Mouse (Mus musculus) liver, embryonic 12.5 days (tissue): ENCODE measurements around the gene Nyx. TPM values are rescaled to one million over a fixed set of nuclear protein-coding genes. Genes with fewer than 3 reads are reported as not detected.
"Not testable (repeated sequence)": the region's sequence is repeated elsewhere in the genome, so short reads cannot be mapped to it uniquely, and the experiment has no call there.

Source experiments
- ATAC-seq: fragments of 200-750 bp; cut with Nextera tagmentation; 2 replicates; pipeline ENCODE4 v1.8.0; 2017; ENCODE audit warnings: moderate number of reproducible peaks, mild to moderate bottlenecking, moderate library complexity
- H3K27ac ChIP-seq: fragments of 300-500 bp; sonication (generic); 2 replicates; pipeline ENCODE4 v1.5.1; 2016; ENCODE audit warnings: mild to moderate bottlenecking
- H3K27me3 ChIP-seq: fragments of 300-500 bp; sonication (generic); replicated peaks from 2 replicates; pipeline ENCODE4 v1.6.1; 2016; ENCODE audit warnings: mild to moderate bottlenecking, moderate library complexity
- H3K36me3 ChIP-seq: fragments of 300-500 bp; sonication (generic); 2 replicates; pipeline ENCODE4 v1.6.1; 2016; ENCODE audit warnings: mild to moderate bottlenecking, moderate library complexity
- H3K4me1 ChIP-seq: fragments of 300-500 bp; sonication (generic); 2 replicates; pipeline ENCODE4 v1.6.1; 2016
- H3K4me2 ChIP-seq: fragments of 300-500 bp; sonication (generic); 2 replicates; pipeline ENCODE4 v1.6.1; 2016; ENCODE audit warnings: mild to moderate bottlenecking, moderate library complexity
- H3K4me3 ChIP-seq: fragments of 300-500 bp; sonication (generic); 2 replicates; pipeline ENCODE4 v1.5.1; 2016; ENCODE audit warnings: mild to moderate bottlenecking, moderate library complexity
- H3K9ac ChIP-seq: fragments of 300-500 bp; sonication (generic); 2 replicates; pipeline ENCODE4 v1.6.1; 2016; ENCODE audit warnings: mild to moderate bottlenecking, moderate library complexity
- H3K9me3 ChIP-seq: fragments of 300-500 bp; sonication (generic); replicated peaks from 2 replicates; pipeline ENCODE4 v1.6.1; 2016; ENCODE audit warnings: mild to moderate bottlenecking, moderate library complexity
- WGBS: fragments of 180-500 bp; shearing (Covaris S2); methylation state at CpG from one replicate; pipeline ENCODE4 v1.1.7; 2016; ENCODE audit not compliant: insufficient replicate concordance; 5-methylcytosine and 5-hydroxymethylcytosine counted together
- polyA plus RNA-seq: library from polyadenylated mRNA; unstranded; fragments of >200 nt; fragmentation: Nextera tagmentation; extraction: Ambion mirVana; gene quantifications from 2 replicates; pipeline ENCODE4 v1.2.1, GENCODE M21; 2016

Gene Nyx
- not detected in 2 replicates for polyA plus RNA-seq

DNA sequence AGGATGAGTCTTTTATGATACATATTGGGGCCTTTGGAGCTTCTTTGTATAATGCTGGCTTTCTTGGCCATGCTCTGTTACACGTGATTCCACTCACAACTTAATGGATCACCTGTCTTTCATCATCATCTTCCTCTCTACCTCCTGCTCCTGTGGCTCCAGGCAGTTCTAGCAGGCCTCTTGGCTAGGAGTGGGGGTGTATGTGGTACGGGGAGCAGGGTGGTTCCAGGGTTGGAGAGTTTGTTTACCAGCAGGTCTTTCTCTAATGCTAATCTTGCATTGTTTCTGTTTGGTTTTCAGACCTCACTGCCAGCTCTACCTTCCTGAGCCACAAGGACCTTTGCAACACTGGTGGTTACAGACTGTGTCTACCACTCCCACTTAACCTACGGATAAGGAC, at the start of gene Nyx:
Gene Nyx, plus strand, starts transcription at position 301 of the 400 bp plus-strand sequence.
- no peak within 1 kb of the TSS for H3K9ac ChIP-seq
- 64% methylated on average over 3 of the region's 3 CpGs for WGBS
- peaks cover 9% of the 10 kb centered on the region for H3K4me1 ChIP-seq
- no peaks in the 10 kb centered on the region for H3K36me3 ChIP-seq
- H3K4me3 ChIP-seq: no peak within 1 kb of the TSS
- H3K9me3 ChIP-seq: no peaks in the 10 kb centered on the region
- no peak within 1 kb of the TSS for H3K27ac ChIP-seq
- no peak for ATAC-seq
- no peak within 1 kb of the TSS for H3K4me2 ChIP-seq
- H3K27me3 ChIP-seq: no peaks in the 10 kb centered on the region

DNA sequence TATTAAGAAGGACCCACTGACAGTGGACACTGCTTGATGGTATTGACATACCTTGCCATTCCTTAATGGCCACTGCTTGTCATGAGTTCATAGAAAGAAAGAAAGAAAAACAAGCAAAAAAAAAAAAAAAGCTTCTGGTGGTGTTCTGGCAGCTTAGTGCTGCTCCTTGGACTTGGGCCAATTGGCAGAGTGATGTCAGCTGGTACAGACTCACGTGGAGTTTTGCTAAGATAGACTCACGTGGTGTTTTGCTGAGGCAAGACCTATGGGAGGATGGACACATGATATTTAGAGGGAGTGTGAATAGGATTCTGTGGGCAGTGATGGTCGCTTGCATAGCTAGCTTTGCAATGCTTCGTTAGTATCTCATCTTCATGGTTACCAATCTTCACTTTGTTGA, 43.9 kb upstream of the Nyx start:
- Histone ChIP-seq H3K4me2 (no peak overlapping the region), H3K9me3 (no peaks in the 10 kb centered on the region), H3K4me1 (no peaks in the 10 kb centered on the region), H3K27ac (no peak overlapping the region), H3K36me3 (no peaks in the 10 kb centered on the region), H3K9ac (no peak overlapping the region), H3K4me3 (no peak overlapping the region), H3K27me3 (0 out of 2 replicates have a peak, but pooled peaks cover 2% of the 10 kb centered on the region)
- 62% methylated on average over 4 of the region's 4 CpGs for WGBS
- no peak for ATAC-seq

DNA sequence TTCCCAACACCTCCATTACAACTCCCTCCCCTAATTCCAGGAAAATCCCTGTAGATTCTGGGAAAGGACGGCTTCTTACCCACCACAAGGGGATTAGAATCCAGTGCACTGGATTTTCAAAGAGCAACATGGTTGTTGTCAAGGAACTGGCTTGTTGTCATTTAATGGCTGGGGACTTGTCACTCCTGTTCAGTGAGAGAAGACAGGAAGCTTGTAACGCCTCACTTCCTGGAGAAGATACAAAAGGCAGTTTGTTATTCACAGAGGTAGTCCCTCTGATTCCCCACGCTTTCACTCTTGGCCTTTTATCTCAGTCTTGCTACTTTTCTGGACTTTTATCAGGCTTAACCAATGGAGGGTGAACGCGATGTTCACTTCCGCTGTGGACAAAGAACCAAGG, 34.5 kb upstream of the Nyx start:
- H3K27ac ChIP-seq: no peak overlapping the region
- H3K27me3 ChIP-seq: no peaks in the 10 kb centered on the region
- H3K4me2 ChIP-seq: no peak overlapping the region
- H3K4me3 ChIP-seq: no peak overlapping the region
- H3K9ac ChIP-seq: no peak overlapping the region
- H3K4me1 ChIP-seq: no peaks in the 10 kb centered on the region
- 37% methylated on average over 6 of the region's 6 CpGs for WGBS
- ATAC-seq: no peak
- H3K9me3 ChIP-seq: no peaks in the 10 kb centered on the region
- H3K36me3 ChIP-seq: no peaks in the 10 kb centered on the region

DNA sequence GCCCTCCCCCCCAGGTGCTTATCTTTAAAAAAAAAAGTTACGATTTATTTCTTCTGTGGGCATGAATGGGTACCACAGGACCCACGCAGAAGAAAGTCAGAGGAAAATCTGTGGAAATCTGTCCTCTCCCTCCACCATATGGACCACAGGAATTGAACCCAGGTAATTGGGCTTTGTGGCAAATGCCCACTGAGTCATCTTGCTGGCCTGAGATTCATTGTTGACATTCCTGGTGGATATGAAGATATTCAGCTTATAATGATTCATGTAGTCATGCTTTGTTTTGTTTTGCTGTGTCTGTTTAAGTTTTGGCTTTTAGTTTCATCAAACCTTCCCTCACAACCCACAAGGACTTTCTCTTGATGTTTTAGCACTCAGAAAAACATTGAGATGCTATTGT, 29.9 kb upstream of the Nyx start:
- not testable (repeated sequence) for H3K4me3 ChIP-seq, H3K9ac ChIP-seq, H3K4me2 ChIP-seq, ATAC-seq, H3K27ac ChIP-seq, H3K36me3 ChIP-seq, H3K27me3 ChIP-seq, H3K4me1 ChIP-seq, H3K9me3 ChIP-seq
- 70% methylated on average over 2 of the region's 2 CpGs for WGBS

DNA sequence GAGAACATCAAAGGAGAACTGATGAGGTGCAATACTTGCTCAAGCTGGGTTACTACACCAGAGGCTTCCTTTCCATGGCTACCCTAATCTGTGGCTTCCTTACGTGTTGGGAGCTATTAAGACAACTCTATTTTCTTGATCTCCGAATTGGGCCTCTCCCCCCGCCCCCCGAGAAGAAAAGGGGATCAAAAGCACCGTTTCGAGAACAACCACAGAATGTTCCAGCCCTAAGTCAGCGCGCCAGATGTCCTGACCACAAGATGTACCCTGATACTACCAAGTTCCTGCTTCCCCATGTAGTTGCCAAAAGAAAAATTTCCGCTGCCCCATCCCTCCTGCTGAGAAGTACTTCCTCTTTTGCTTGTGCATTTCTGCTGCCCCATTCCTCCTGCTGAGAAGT, 9.4 kb upstream of the Nyx start:
- H3K4me1 ChIP-seq, H3K4me3 ChIP-seq, H3K4me2 ChIP-seq, H3K9ac ChIP-seq, H3K27ac ChIP-seq, H3K36me3 ChIP-seq, H3K27me3 ChIP-seq, ATAC-seq, H3K9me3 ChIP-seq: not testable (repeated sequence)
- WGBS: 66% methylated on average over 9 of the region's 9 CpGs

DNA sequence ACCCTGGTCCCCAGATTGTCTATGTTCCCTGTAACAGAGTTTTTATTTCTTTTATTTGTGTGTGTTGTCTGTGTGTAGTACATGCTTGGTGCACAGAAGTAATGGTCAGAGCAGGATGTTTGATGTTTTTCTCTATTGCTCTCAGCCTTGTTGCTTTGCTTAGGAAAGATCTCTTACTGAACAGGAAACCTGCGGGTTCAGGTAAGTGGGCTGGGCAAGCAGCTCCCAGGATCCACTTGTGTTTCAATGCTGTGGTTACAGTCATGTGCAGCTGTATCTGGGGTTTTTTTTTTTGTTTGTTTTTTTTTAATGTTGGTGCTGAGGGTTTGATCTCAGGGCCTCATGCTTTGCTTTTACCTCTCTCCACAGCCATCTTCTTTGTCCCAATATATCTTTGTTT, 7.1 kb upstream of the Nyx start:
- Histone ChIP-seq H3K4me3 (no peak overlapping the region), H3K4me1 (peaks cover 10% of the 10 kb centered on the region), H3K27me3 (no peaks in the 10 kb centered on the region), H3K27ac (no peak overlapping the region), H3K9me3 (no peaks in the 10 kb centered on the region), H3K36me3 (no peaks in the 10 kb centered on the region), H3K4me2 (no peak overlapping the region), H3K9ac (no peak overlapping the region)
- ATAC-seq: no peak
- WGBS: 75% methylated on average over 1 of the region's 1 CpGs

DNA sequence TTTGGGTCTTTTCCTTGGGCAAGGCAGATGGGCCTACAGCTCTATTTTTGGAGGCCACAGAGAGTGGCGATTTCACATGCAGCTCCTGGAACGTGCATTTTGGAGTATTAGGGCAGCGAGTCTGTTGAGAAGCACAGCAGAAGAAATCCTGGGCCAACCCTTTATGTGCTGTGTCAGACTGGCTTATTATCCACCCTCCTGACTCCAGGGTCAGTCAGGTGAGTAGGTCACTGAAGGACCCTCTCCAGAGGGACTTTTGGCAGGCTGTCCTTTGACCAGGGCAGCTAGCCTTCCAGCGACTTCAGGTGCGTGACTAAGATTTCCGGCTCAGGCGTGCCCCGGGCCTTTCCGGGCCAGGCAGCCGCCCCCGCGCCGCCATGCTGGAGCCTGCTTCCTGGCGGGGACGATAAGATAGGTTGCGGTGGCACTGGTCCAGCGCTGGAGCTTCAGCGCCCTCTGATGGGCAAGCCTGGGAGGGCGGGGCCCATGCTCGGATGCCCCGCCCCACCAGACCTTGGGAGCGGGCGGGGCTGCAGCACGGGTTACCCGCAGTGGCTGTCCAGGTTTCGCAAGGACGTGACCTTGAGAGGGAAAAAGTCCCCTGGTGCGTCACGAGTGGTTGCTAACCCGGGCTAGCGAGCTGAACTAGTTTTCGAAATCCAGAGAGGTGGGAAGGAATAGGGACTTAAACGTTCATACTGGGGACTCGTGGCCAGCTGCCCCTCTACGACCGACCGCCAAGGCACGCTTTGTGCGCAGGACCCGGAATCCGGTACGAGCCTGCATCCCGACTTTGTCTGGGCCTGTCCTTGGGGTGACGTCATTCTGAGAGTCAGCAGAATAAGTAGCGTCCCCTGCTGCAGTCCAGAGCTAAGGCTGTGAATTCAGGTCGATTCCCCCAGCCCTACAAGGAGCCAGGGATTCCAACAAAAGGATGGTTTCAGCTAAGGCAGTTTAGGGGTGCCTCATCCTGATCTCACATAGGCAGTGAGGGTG, 4.3 kb upstream of the Nyx start:
- H3K9ac ChIP-seq: peak overlapping the region; percentile 44; the same call in 1 of the 2 replicates
- peak overlapping the region; percentile 53 for H3K4me3 ChIP-seq
- 0 out of 2 replicates have a peak overlapping the region, but pooled peaks have one; percentile 25 for H3K27ac ChIP-seq
- no peaks in the 10 kb centered on the region for H3K9me3 ChIP-seq
- H3K4me1 ChIP-seq: peaks cover 10% of the 10 kb centered on the region
- H3K36me3 ChIP-seq: no peaks in the 10 kb centered on the region
- WGBS: 4% methylated on average over 46 of the region's 46 CpGs
- H3K4me2 ChIP-seq: peak overlapping the region; percentile 71
- peak; percentile 95 for ATAC-seq
- H3K27me3 ChIP-seq: no peaks in the 10 kb centered on the region

DNA sequence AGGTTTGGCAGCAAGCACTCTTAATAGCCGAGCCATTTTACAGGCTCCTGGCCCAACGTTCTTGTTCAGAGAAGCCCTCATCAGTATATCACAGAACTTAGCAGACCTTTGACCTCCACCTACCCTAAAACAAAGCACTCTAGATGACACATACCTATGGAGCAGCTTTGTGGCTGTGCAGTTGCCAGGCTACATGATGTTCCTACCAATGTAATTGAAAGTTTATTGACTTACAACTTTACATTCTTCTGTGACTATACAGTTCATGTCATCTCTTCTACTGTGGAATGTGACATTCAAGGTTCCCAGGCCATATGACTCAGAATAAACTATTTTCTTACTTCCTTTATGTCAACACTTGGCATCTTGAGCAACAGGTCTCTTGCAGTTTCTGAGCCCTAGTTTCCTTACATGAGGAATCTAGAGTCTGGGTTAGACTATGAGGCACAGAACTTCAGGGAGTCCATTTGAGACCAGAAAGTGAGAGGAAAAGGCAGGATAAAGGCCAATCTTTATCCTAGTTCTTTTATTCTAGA, 2.9 kb upstream of the Nyx start:
- no peak overlapping the region for H3K9ac ChIP-seq
- H3K4me3 ChIP-seq: no peak overlapping the region
- no peak overlapping the region for H3K4me2 ChIP-seq
- no peak overlapping the region for H3K27ac ChIP-seq
- WGBS: 63% methylated on average over 2 of the region's 2 CpGs
- H3K9me3 ChIP-seq: no peaks in the 10 kb centered on the region
- no peaks in the 10 kb centered on the region for H3K27me3 ChIP-seq
- peaks cover 10% of the 10 kb centered on the region for H3K4me1 ChIP-seq
- H3K36me3 ChIP-seq: no peaks in the 10 kb centered on the region
- ATAC-seq: no peak

DNA sequence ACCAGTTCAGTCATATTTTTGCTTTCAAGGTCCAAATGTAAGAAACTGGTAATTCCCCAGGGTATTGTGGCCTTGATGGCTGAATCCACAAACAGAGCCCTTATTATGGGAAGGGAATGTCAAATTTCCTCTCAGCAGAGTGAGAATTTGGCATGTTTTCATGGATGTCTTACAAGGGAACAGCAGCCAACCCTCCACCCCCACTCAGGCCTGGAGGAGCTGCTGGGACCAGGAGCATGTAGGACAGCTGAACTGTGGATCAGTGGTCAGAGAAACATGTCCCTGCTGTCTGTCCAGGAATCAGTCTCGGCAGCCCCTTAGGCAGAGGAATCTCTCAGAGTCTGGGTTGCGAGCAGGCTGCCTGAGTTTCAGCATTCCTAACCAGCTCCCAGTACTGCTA, 771 bp downstream of the Nyx start:
- Histone ChIP-seq H3K4me1 (peaks cover 4% of the 10 kb centered on the region; the same call in 1 of the 2 replicates), H3K9ac (no peak overlapping the region), H3K36me3 (no peaks in the 10 kb centered on the region), H3K9me3 (no peaks in the 10 kb centered on the region), H3K27ac (no peak overlapping the region), H3K27me3 (no peaks in the 10 kb centered on the region), H3K4me2 (no peak overlapping the region), H3K4me3 (no peak overlapping the region)
- WGBS: 72% methylated on average over 2 of the region's 2 CpGs
- no peak for ATAC-seq

DNA sequence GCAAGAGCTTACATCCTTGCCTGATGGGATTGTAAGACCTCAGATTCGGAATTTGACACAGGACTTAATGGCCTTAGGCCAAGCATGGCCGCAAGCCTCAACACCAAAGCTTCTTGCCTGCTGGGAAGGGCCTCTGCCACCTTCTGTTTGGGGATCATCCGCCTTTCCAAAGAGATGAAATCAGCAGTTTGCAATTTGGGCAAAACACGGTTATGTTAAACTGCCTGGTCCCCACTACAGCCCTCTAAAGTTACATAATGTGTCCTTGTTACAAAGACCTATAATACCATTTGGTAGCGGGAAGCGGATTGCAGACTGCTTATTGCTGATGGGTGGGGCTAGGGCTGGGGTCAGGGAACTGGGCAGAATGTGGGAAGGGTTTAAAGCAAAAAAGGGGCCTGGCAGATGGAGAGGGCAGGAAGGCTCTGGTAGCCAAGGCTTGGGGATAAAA, 1.2 kb downstream of the Nyx start:
- ATAC-seq: no peak
- no peak overlapping the region for H3K4me3 ChIP-seq
- no peak overlapping the region for H3K9ac ChIP-seq
- H3K4me2 ChIP-seq: no peak overlapping the region
- H3K4me1 ChIP-seq: peaks cover 1% of the 10 kb centered on the region; the same call in 1 of the 2 replicates
- no peaks in the 10 kb centered on the region for H3K9me3 ChIP-seq
- H3K27me3 ChIP-seq: no peaks in the 10 kb centered on the region
- 77% methylated on average over 6 of the region's 6 CpGs for WGBS
- H3K36me3 ChIP-seq: no peaks in the 10 kb centered on the region
- H3K27ac ChIP-seq: no peak overlapping the region

DNA sequence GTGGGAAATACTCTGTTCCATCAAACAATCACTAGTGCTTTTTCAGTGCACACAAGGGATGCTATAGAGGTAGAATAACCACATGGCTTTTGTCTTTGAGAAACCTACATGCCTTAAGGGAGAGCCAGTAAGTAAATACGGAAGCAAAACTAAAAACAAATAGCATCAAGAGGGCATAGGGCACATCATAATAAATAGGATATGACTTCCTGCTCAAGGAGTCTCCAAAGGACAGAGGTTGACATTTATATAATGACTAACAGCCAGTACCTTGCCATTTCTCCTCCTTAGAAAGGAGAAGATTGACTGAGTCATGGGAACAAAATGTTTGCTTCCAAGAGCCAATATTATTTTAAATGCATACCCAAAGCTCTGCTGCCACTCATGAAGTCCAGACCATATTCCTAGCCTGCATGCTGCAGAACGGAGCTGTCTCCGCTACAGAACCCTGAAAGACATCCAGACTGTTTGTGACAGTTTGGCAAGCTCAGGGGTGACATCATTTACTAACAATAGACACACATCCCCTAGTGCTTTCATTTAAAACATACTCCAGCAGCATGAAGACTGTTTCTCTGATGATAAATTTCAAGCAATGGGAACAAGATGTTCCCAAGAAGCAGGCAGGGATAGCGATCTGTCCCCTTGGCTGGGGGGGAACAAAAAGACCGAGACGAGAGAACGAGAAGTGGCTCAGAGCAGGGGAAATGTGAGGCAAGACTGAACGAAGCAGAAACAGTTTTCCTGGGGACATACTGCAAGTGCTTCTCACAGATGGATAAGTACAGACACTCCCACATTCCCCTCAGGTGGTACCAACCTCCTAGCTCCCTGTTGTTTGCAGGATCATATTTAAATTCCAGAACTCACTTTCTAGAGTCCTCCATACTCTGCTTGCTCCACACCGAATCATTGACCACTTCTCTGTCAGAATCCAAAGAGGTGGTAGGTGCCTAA, 3.5 kb downstream of the Nyx start:
- Histone ChIP-seq H3K4me1 (no peaks in the 10 kb centered on the region), H3K4me2 (no peak overlapping the region), H3K27ac (no peak overlapping the region), H3K4me3 (no peak overlapping the region), H3K27me3 (no peaks in the 10 kb centered on the region), H3K9me3 (no peaks in the 10 kb centered on the region), H3K36me3 (no peaks in the 10 kb centered on the region), H3K9ac (no peak overlapping the region)
- no peak for ATAC-seq
- WGBS: 53% methylated on average over 9 of the region's 9 CpGs
